Mouse (Mus musculus): ENCODE measurements at regions not wholly inside any gene's neighbourhood (a gene's known extent, or its start where the extent isn't known, plus 50 kb on each side); places are given as distances from the start of the nearest gene placed in this dataset.

GRCm38 (mm10) chr19:44696059-44696712, 59.7 kb upstream of the Pax2 start:
- 15% methylated on average over 8 of the region's 8 CpGs for WGBS
- no peaks in the 10 kb centered on the region for H3K9me3 ChIP-seq (ENCODE audit: control insufficient read depth, low read length)
- H3K9ac ChIP-seq (ENCODE audit: low read depth, low read length) = no peak overlapping the region
- H3K4me2 ChIP-seq (ENCODE audit: low read depth, low read length) = no peak overlapping the region
- H3K4me1 ChIP-seq (ENCODE audit: control insufficient read depth, insufficient read depth, low read length) = peaks cover 4% of the 10 kb centered on the region; the same call in 1 of the 2 replicates
- no peaks in the 10 kb centered on the region for H3K36me3 ChIP-seq (ENCODE audit: control insufficient read depth, insufficient read depth, low read length)
- no peak for ATAC-seq
- H3K4me3 ChIP-seq (ENCODE audit: low read length) = no peak overlapping the region
- no peak overlapping the region for H3K27ac ChIP-seq (ENCODE audit: low read length)
- peaks cover 64% of the 10 kb centered on the region for H3K27me3 ChIP-seq (replicated peaks; ENCODE audit: control insufficient read depth, insufficient read depth, low read length)

- no peaks in the 10 kb centered on the region for H3K9me3 ChIP-seq (ENCODE audit: control insufficient read depth, low read length)
- ATAC-seq = no peak
- no peaks in the 10 kb centered on the region for H3K36me3 ChIP-seq (ENCODE audit: control insufficient read depth, insufficient read depth, low read length)
- no peak overlapping the region for H3K27ac ChIP-seq (ENCODE audit: low read length)
- WGBS = 51% methylated on average over 9 of the region's 9 CpGs
- H3K4me1 ChIP-seq (ENCODE audit: control insufficient read depth, insufficient read depth, low read length) = peaks cover 4% of the 10 kb centered on the region; the same call in 1 of the 2 replicates
- H3K9ac ChIP-seq (ENCODE audit: low read depth, low read length) = no peak overlapping the region
- H3K27me3 ChIP-seq (replicated peaks; ENCODE audit: control insufficient read depth, insufficient read depth, low read length) = peaks cover 63% of the 10 kb centered on the region
- H3K4me3 ChIP-seq (ENCODE audit: low read length) = no peak overlapping the region
- H3K4me2 ChIP-seq (ENCODE audit: low read depth, low read length) = no peak overlapping the region
Observed at GRCm38 (mm10) chr19:44696773-44697172, 59.1 kb upstream of the Pax2 start.

GRCm38 (mm10) chr19:44698382-44699256, 57.2 kb upstream of the Pax2 start:
- no peak for ATAC-seq
- Histone ChIP-seq H3K27ac (ENCODE audit: low read length) (no peak overlapping the region), H3K4me2 (ENCODE audit: low read depth, low read length) (no peak overlapping the region), H3K9ac (ENCODE audit: low read depth, low read length) (no peak overlapping the region), H3K4me3 (ENCODE audit: low read length) (no peak overlapping the region), H3K27me3 (replicated peaks; ENCODE audit: control insufficient read depth, insufficient read depth, low read length) (peaks cover 65% of the 10 kb centered on the region), H3K9me3 (ENCODE audit: control insufficient read depth, low read length) (no peaks in the 10 kb centered on the region), H3K4me1 (ENCODE audit: control insufficient read depth, insufficient read depth, low read length) (no peaks in the 10 kb centered on the region), H3K36me3 (ENCODE audit: control insufficient read depth, insufficient read depth, low read length) (no peaks in the 10 kb centered on the region)
- WGBS = 12% methylated on average over 21 of the region's 21 CpGs

Data from intestine, embryonic 16.5 days (tissue).